Mouse (Mus musculus) brain, embryonic 14.5 days (tissue): ENCODE data around the gene Scn4a.

Experiments used
- CTCF ChIP-seq: fragments of 200-500 bp; IDR thresholded peaks from 2 replicates; pipeline ENCODE4 v1.5.1; 2012; ENCODE audit warnings: inconsistent platforms, mild to moderate bottlenecking, moderate library complexity, borderline replicate concordance; ENCODE audit not compliant: insufficient read depth, insufficient read length; ENCODE audit errors: extremely low read depth
- POLR2A ChIP-seq: fragments of 200-500 bp; IDR thresholded peaks from 2 replicates; pipeline ENCODE4 v1.6.1; 2012; ENCODE audit warnings: mild to moderate bottlenecking, inconsistent platforms, borderline replicate concordance; ENCODE audit not compliant: poor library complexity, insufficient read depth, insufficient read length, severe bottlenecking; ENCODE audit errors: extremely low read depth

DNA sequence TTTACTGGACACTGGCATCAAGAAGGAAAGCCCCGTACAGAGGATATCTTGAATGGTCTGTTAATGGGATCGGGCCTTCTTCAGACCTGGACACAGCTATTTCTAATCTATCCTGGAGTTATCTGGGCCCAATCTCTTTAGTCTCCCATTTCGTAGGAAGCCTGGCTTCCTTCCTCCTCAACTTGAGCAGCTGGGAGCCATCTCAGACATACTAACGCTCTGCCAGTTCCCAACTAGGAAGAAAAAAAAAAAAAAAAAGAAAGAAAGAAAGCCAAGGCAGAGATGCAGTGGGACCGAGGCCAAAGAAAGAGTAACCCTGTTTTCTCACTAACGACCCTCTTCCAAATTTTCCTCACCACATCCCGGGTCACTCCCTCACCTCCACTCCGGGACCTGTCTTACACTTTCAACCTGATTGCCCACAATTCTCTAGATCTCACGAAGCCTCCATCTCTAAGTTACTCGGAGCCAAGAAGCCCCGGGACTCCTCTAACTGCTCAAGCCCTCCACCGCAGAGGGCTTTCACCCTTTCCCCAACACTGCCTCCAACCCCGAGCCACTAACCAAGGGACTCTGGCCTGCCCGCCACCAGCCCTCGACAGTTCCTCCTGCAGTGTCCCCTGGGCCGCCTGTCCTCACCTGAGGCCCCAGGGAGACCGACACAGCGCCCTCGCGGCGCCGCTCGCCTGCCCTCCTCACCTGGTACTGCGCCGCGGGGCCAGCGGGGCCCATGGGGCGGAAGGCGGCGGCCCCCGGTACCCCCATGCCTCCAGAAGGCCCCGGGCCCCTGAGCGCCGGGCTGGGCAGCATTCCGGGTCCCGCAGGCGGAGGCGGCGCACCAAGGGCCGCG lies 81.1 kb downstream of the Scn4a start:
- TF ChIP-seq CTCF (no peak), POLR2A (no peak)
